Mouse (Mus musculus) CH12.LX (cell line): ENCODE results near the gene Ccnd3. TPM values are rescaled to one million over a fixed set of nuclear protein-coding genes. Genes with fewer than 3 reads are reported as not detected.

ENCODE experiments used
- DNase-seq: peaks from one replicate; pipeline ENCODE4 v3.0.0-alpha.2; 2013; ENCODE audit errors: extremely low read depth
- H3K27ac ChIP-seq: 2 replicates; pipeline ENCODE4 v1.5.1; 2012; ENCODE audit warnings: low read depth, mild to moderate bottlenecking, control low read depth, moderate library complexity; ENCODE audit not compliant: insufficient read depth
- H3K27me3 ChIP-seq: replicated peaks from 2 replicates; pipeline ENCODE3; 2012; ENCODE audit warnings: inconsistent platforms
- H3K36me3 ChIP-seq, 2 experiments: replicated peaks in 1 of 2; 2 replicates each; pipeline versions ENCODE3 to v1.6.1; 2012; ENCODE audit warnings: inconsistent platforms in 1 of 2, low read length in 1 of 2, mild to moderate bottlenecking in 1 of 2, mixed read lengths in 1 of 2, moderate library complexity in 1 of 2; ENCODE audit not compliant: control insufficient read depth in 1 of 2, insufficient read depth in 1 of 2
- H3K4me1 ChIP-seq, 2 experiments: 2 replicates each; pipeline ENCODE4 v1.6.1; 2012; ENCODE audit warnings: inconsistent platforms in 1 of 2, moderate library complexity in 1 of 2; ENCODE audit not compliant: insufficient read depth in 2 of 2, control insufficient read depth in 1 of 2
- H3K4me2 ChIP-seq: 2 replicates; pipeline ENCODE4 v1.6.1; 2012; ENCODE audit warnings: low read depth, mild to moderate bottlenecking, control low read depth; ENCODE audit not compliant: poor library complexity, insufficient read depth, severe bottlenecking
- H3K4me3 ChIP-seq, 3 experiments: fragments of 150-350 bp in 1 of 3; sonication (generic) in 1 of 3; replicated peaks in 1 of 3; 2 replicates each; pipeline versions ENCODE3 to v1.5.1; 2011 to 2012; ENCODE audit warnings: low read depth in 2 of 3, low read length in 2 of 3, mild to moderate bottlenecking in 2 of 3, moderate library complexity in 2 of 3, control low read depth in 1 of 3, improper control_type of control experiment in 1 of 3, inconsistent platforms in 1 of 3, mixed read lengths in 1 of 3; ENCODE audit not compliant: poor library complexity in 1 of 3
- H3K79me2 ChIP-seq: replicated peaks from 2 replicates; pipeline ENCODE4 v1.6.1; 2012; ENCODE audit warnings: mild to moderate bottlenecking, moderate library complexity; ENCODE audit not compliant: control insufficient read depth, poor library complexity, insufficient read depth, severe bottlenecking; ENCODE audit errors: extremely low read depth
- H3K9ac ChIP-seq: 2 replicates; pipeline ENCODE4 v1.6.1; 2012; ENCODE audit warnings: low read depth, mild to moderate bottlenecking, control low read depth, moderate library complexity; ENCODE audit not compliant: insufficient read depth
- H3K9me3 ChIP-seq: replicated peaks from 2 replicates; pipeline ENCODE3; 2012; ENCODE audit warnings: low read length, inconsistent platforms, mixed read lengths
- BHLHE40 ChIP-seq: IDR thresholded peaks from 2 replicates; pipeline ENCODE4 v1.6.1; 2011; ENCODE audit warnings: mild to moderate bottlenecking, low read depth, low read length, improper control_type of control experiment
- CHD1 ChIP-seq: IDR thresholded peaks from 2 replicates; pipeline ENCODE4 v1.6.1; 2012; ENCODE audit warnings: low read depth, low read length, improper control_type of control experiment, inconsistent platforms
- CHD2 ChIP-seq: IDR thresholded peaks from 2 replicates; pipeline ENCODE4 v1.6.1; 2011; ENCODE audit warnings: low read length, improper control_type of control experiment
- CTCF ChIP-seq, 2 experiments: IDR thresholded peaks in 1 of 2; conservative IDR thresholded peaks in 1 of 2; 2 replicates each; pipeline ENCODE4 v1.5.1; 2011 to 2012; ENCODE audit warnings: low read depth in 2 of 2, low read length in 2 of 2, improper control_type of control experiment in 1 of 2, inconsistent platforms in 1 of 2, mild to moderate bottlenecking in 1 of 2, moderate library complexity in 1 of 2
- ELF1 ChIP-seq: IDR thresholded peaks from 2 replicates; pipeline ENCODE4 v1.6.1; 2014; ENCODE audit warnings: low read depth, mild to moderate bottlenecking, inconsistent platforms, low read length, improper control_type of control experiment
- EP300 ChIP-seq: IDR thresholded peaks from 2 replicates; pipeline ENCODE4 v1.6.1; 2011; ENCODE audit warnings: low read length, improper control_type of control experiment
- HCFC1 ChIP-seq: IDR thresholded peaks from 2 replicates; pipeline ENCODE4 v1.6.1; 2012; ENCODE audit warnings: low read depth, mild to moderate bottlenecking, inconsistent platforms, low read length, improper control_type of control experiment
- IRF4 ChIP-seq: IDR thresholded peaks from 2 replicates; pipeline ENCODE4 v1.6.1; 2014; ENCODE audit warnings: low read depth, mild to moderate bottlenecking, inconsistent platforms, low read length, improper control_type of control experiment
- JUN ChIP-seq: IDR thresholded peaks from 2 replicates; pipeline ENCODE4 v1.6.1; 2011; ENCODE audit warnings: low read depth, mild to moderate bottlenecking, low read length, improper control_type of control experiment, moderate library complexity; ENCODE audit not compliant: insufficient read depth
- JUND ChIP-seq: conservative IDR thresholded peaks from 2 replicates; pipeline ENCODE4 v1.6.1; 2011; ENCODE audit warnings: low read depth, low read length, improper control_type of control experiment
- KAT2A ChIP-seq: IDR thresholded peaks from 2 replicates; pipeline ENCODE4 v1.6.1; 2012; ENCODE audit warnings: low read length, improper control_type of control experiment, inconsistent platforms; ENCODE audit not compliant: insufficient replicate concordance
- MAFK ChIP-seq: IDR thresholded peaks from 2 replicates; pipeline ENCODE4 v1.6.1; 2011; ENCODE audit warnings: low read length, improper control_type of control experiment; ENCODE audit not compliant: insufficient replicate concordance
- MAX ChIP-seq: IDR thresholded peaks from 2 replicates; pipeline ENCODE4 v1.6.1; 2011; ENCODE audit warnings: low read length, improper control_type of control experiment
- MAZ ChIP-seq: IDR thresholded peaks from 2 replicates; pipeline ENCODE4 v1.6.1; 2012; ENCODE audit warnings: low read depth, mild to moderate bottlenecking, inconsistent platforms, low read length, improper control_type of control experiment, moderate library complexity
- MEF2A ChIP-seq: IDR thresholded peaks from 2 replicates; pipeline ENCODE4 v1.6.1; 2014; ENCODE audit warnings: low read depth, mild to moderate bottlenecking, inconsistent platforms, low read length, improper control_type of control experiment, borderline replicate concordance
- MXI1 ChIP-seq: IDR thresholded peaks from 2 replicates; pipeline ENCODE4 v1.6.1; 2011; ENCODE audit warnings: mild to moderate bottlenecking, low read depth, low read length, improper control_type of control experiment
- MYC ChIP-seq: IDR thresholded peaks from 2 replicates; pipeline ENCODE4 v1.6.1; 2011; ENCODE audit warnings: low read depth, mild to moderate bottlenecking, improper control_type of control experiment, low read length
- NRF1 ChIP-seq: IDR thresholded peaks from 2 replicates; pipeline ENCODE4 v1.6.1; 2014; ENCODE audit warnings: low read depth, mild to moderate bottlenecking, inconsistent platforms, low read length, improper control_type of control experiment, moderate library complexity
- PAX5 ChIP-seq: IDR thresholded peaks from 2 replicates; pipeline ENCODE4 v1.6.1; 2012; ENCODE audit warnings: low read length, inconsistent platforms, mixed read lengths
- POLR2A ChIP-seq: IDR thresholded peaks from 2 replicates; pipeline ENCODE4 v1.6.1; 2011; ENCODE audit warnings: low read depth, mild to moderate bottlenecking, improper control_type of control experiment, low read length
- RAD21 ChIP-seq: IDR thresholded peaks from 2 replicates; pipeline ENCODE4 v1.6.1; 2011; ENCODE audit warnings: low read depth, mild to moderate bottlenecking, low read length, improper control_type of control experiment, moderate library complexity
- RCOR1 ChIP-seq: conservative IDR thresholded peaks from 2 replicates; pipeline ENCODE4 v1.6.1; 2012; ENCODE audit warnings: low read depth, mild to moderate bottlenecking, inconsistent platforms, low read length, improper control_type of control experiment
- SIN3A ChIP-seq: IDR thresholded peaks from 2 replicates; pipeline ENCODE4 v1.6.1; 2012; ENCODE audit warnings: low read length, improper control_type of control experiment, inconsistent platforms
- SMC3 ChIP-seq: IDR thresholded peaks from 2 replicates; pipeline ENCODE4 v1.6.1; 2011; ENCODE audit warnings: low read depth, low read length, improper control_type of control experiment
- TBP ChIP-seq: conservative IDR thresholded peaks from 2 replicates; pipeline ENCODE4 v1.6.1; 2011; ENCODE audit warnings: low read depth, low read length, improper control_type of control experiment
- USF1 ChIP-seq: IDR thresholded peaks from 2 replicates; pipeline ENCODE4 v1.6.1; 2014; ENCODE audit warnings: low read depth, mild to moderate bottlenecking, inconsistent platforms, low read length, improper control_type of control experiment
- USF2 ChIP-seq: conservative IDR thresholded peaks from 2 replicates; pipeline ENCODE4 v1.6.1; 2011; ENCODE audit warnings: low read depth, low read length, improper control_type of control experiment
- ZC3H11A ChIP-seq: IDR thresholded peaks from 2 replicates; pipeline ENCODE4 v1.6.1; 2012; ENCODE audit warnings: low read depth, mild to moderate bottlenecking, inconsistent platforms, low read length, improper control_type of control experiment
- ZKSCAN1 ChIP-seq: IDR thresholded peaks from 2 replicates; pipeline ENCODE4 v1.6.1; 2012; ENCODE audit warnings: low read depth, inconsistent platforms, low read length, improper control_type of control experiment, borderline replicate concordance
- ZMIZ1 ChIP-seq: IDR thresholded peaks from 2 replicates; pipeline ENCODE4 v1.6.1; 2012; ENCODE audit warnings: low read depth, mild to moderate bottlenecking, inconsistent platforms, low read length, improper control_type of control experiment
- ZNF384 ChIP-seq: IDR thresholded peaks from 2 replicates; pipeline ENCODE4 v1.6.1; 2012; ENCODE audit warnings: low read depth, low read length, improper control_type of control experiment, inconsistent platforms
- dilution Hi-C: fragments of 300-500 bp; cut with MboI; formaldehyde crosslinking; loops from 2 replicates; pipeline ENCODE4 v1.14.3; 2020; ENCODE audit warnings: low sequenced_read_pairs; ENCODE audit not compliant: extremely low pct_unique_long_range_greater_than_20kb, extremely low pct_ligation_motif_present
- in situ Hi-C: fragments of 300-500 bp; cut with MboI; formaldehyde crosslinking; loops from 3 replicates; pipeline ENCODE4 v1.14.3; 2019; ENCODE audit warnings: low sequenced_read_pairs, low pct_ligation_motif_present, low pct_unique_long_range_greater_than_20kb, mixed read lengths
- polyA plus RNA-seq: library from polyadenylated mRNA; unstranded; fragments of >175 nt; gene quantifications from 2 replicates; pipeline ENCODE4 v1.2.1, GENCODE M21; 2012; ENCODE audit warnings: low read depth; ENCODE audit not compliant: insufficient read length
- total RNA-seq, 2 experiments: library from RNA; depleted of rRNA; stranded (reverse); fragments of 300-350 nt in 1 of 2; fragments of >200 nt in 1 of 2; gene quantifications; 2 replicates each; pipeline ENCODE4 v1.2.3; 2012 to 2014

Ccnd3 gene
- total and polyA plus RNA-seq, 3 experiments = 30.6 to 121 (median 48.7) TPM

GRCm38 (mm10) chr17:47627791-47628190 lies 122.9 kb downstream of the Ccnd3 start:
- Histone ChIP-seq H3K27ac (no peak overlapping the region), H3K36me3 (peaks cover 20 to 46% of the 10 kb centered on the region in 2 experiments), H3K9me3 (peaks cover 5% of the 10 kb centered on the region), H3K4me2 (peak overlapping the region; percentile 74; the same call in 1 of the 2 replicates), H3K27me3 (no peaks in the 10 kb centered on the region), H3K79me2 (0 out of 2 replicates have a peak, but pooled peaks cover 2% of the 10 kb centered on the region), H3K4me1 (peaks cover 4 to 20% of the 10 kb centered on the region in 2 experiments; a peak in 2 of 4 replicates), H3K4me3 (peak overlapping the region in 1 of 3 experiments; percentile 86)
- in situ Hi-C loops (no loop called here), dilution Hi-C loops (no loop called here)
- TF ChIP-seq CTCF (conservative IDR thresholded peaks at IDR 0.05 in 1 of 2, IDR thresholded peaks at IDR 0.05 in 1 of 2; ENCODE audit: low read depth in 2 of 2, low read length in 2 of 2) (peak in 1 of 2 experiments; percentile 60; a peak in 2 of 4 replicates), KAT2A (no peak)
- TF ChIP-seq, all 38 proteins: peak for 1
- no peak overlapping the region for H3K9ac ChIP-seq
- DNase-seq = no peak

- peaks cover 7 to 33% of the 10 kb centered on the region in 2 experiments for H3K36me3 ChIP-seq
- in situ Hi-C loops (no loop called here), dilution Hi-C loops (no loop called here)
- H3K27me3 ChIP-seq = no peaks in the 10 kb centered on the region
- H3K9me3 ChIP-seq = peaks cover 1% of the 10 kb centered on the region
- H3K9ac ChIP-seq = peak overlapping the region; percentile 85
- 0 out of 2 replicates have a peak, but pooled peaks cover 2% of the 10 kb centered on the region for H3K79me2 ChIP-seq
- H3K27ac ChIP-seq = peak overlapping the region; percentile 68
- peak overlapping the region; percentile 60 to 86 (median 62) for H3K4me3 ChIP-seq
- peaks cover 4 to 20% of the 10 kb centered on the region in 2 experiments; a peak in 2 of 4 replicates for H3K4me1 ChIP-seq
- DNase-seq = peak; percentile 93
- peak overlapping the region; percentile 93 for H3K4me2 ChIP-seq
- no peak for TF ChIP-seq MAFK
- no peak; the same call in 1 of the 2 replicates for TF ChIP-seq MAX
- TF ChIP-seq MXI1 = peak; percentile 85
- no peak for TF ChIP-seq EP300
- peak; percentile 86 for TF ChIP-seq BHLHE40
- peak; percentile 87 for TF ChIP-seq CHD2
- TF ChIP-seq TBP = no peak
- peak; percentile 88; the same call in 1 of the 2 replicates for TF ChIP-seq SIN3A
- TF ChIP-seq CHD1 = no peak
- TF ChIP-seq ELF1 = peak; percentile 85
- no peak for TF ChIP-seq SMC3
- peak; percentile 10; the same call in 1 of the 2 replicates for TF ChIP-seq MEF2A
- peak; percentile 66 for TF ChIP-seq MAZ
- no peak for TF ChIP-seq PAX5
- TF ChIP-seq POLR2A = peak; percentile 59
- TF ChIP-seq USF1 = no peak
- TF ChIP-seq MYC = peak; percentile 7; the same call in 1 of the 2 replicates
- TF ChIP-seq RCOR1 = peak; percentile 74
- no peak for TF ChIP-seq RAD21
- TF ChIP-seq ZMIZ1 = no peak
- TF ChIP-seq JUN = no peak
- no peak for TF ChIP-seq JUND
- TF ChIP-seq HCFC1 = peak; percentile 72
- no peak for TF ChIP-seq CTCF (conservative IDR thresholded peaks at IDR 0.05 in 1 of 2, IDR thresholded peaks at IDR 0.05 in 1 of 2; ENCODE audit: low read depth in 2 of 2, low read length in 2 of 2)
- TF ChIP-seq NRF1 = peak; percentile 46; the same call in 1 of the 2 replicates
- peak; percentile 51 for TF ChIP-seq IRF4
- no peak for TF ChIP-seq ZKSCAN1
- peak; percentile 94 for TF ChIP-seq ZNF384
- TF ChIP-seq ZC3H11A = no peak
- no peak for TF ChIP-seq USF2
Measured at GRCm38 (mm10) chr17:47628851-47629676, 124.2 kb downstream of the Ccnd3 start.
